Mouse (Mus musculus) forelimb bud, embryonic 11.5 days (tissue): Measurements from ENCODE around the gene Rhox3f.
"Not testable (repeated sequence)": the region's sequence is repeated elsewhere in the genome, so short reads cannot be mapped to it uniquely, and the experiment has no call there.

Experiments used
- DNase-seq: peaks from one replicate; pipeline ENCODE4 v3.0.0-alpha.2; 2012; ENCODE audit warnings: low read depth, low spot score

Rhox3f gene

DNA sequence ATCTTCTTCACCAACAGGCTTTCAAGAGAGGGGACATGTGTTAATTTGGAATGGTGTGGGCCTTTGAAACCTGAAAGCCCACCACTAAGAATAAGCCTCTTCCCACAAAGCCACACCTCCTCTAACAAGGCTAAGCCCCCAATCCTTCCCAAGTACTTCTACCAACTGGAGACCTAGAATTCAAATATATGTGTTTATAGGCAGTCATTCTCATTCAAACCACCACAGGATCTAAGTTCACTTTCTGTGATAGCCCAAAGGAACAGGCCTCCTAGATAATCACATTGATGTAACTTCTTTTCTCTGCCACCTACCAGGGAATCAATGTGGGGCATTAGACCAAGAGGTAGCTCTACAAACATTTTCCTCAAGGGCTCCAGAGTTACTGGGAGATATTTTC, at the start of gene Rhox3f:
TSS of gene Rhox3f (plus strand) at position 301 of the 400 bp plus-strand sequence.
- not testable (repeated sequence) for DNase-seq

DNA sequence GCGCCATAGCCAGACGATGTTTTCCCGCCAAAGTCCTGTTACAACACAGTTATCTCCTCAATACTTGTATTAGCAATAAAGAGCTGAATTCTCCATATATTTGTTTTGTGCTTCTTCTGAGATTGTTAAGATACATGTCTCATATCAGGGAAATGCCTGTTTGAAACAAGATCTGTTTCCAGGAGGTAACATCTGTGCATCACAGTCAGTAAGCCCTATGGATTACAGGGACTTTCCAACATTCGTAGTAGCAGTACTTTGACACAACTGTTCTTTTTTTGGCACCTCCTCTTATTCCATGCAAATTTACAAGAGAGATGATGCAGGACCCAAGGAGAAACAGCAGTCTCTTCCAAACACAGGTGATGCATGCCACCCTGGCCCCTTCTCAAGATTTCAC, 39.1 kb upstream of the Rhox3f start, which contains the start of gene Rhox3e:
TSS of gene Rhox3e (plus strand) at position 301 of the 400 bp plus-strand sequence.
- DNase-seq = not testable (repeated sequence)

DNA sequence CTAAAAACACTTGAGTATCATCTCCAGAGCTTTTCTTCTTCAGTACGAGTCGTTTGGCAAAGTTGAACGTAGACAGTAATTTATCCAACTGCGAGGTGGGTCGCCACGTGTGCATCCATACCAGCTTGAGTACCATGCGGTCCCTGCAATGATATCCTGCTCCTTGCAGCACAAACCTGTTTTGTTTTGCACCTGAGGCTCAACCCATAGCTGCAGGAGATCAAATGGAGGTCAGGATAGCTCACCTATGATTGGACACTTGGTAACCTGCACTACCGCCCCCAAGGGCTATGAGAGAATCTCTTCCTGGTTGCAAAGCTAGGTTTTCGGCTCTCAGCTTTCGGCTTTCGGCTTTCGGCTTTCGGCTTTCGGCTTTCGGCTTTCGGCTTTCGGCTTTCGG, 23.7 kb upstream of the Rhox3f start, which contains the start of gene Rhox4e:
TSS of gene Rhox4e (plus strand) at position 301 of the 400 bp plus-strand sequence.
- DNase-seq = not testable (repeated sequence)

DNA sequence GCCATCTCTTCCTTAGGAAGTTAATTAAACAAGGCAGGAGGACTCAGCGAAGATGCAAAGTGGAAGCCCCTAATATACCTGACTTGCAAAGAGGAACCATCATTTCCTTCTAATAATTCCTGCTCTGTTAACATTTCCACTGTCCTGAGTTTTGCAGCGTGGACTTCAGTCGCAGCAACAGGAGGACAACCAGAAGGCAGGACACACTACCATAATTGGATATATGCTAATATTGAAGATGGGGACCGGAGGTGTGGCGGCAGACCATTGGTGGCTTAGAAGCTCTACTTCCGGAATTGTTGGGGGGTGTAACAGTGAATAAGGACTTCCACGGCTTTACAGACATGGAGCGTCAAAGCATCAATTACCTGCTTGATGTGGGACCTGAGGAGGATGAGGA, 9.7 kb upstream of the Rhox3f start, which contains the start of gene Rhox2f:
TSS of gene Rhox2f (plus strand) at position 301 of the 400 bp plus-strand sequence.
- DNase-seq = not testable (repeated sequence)

DNA sequence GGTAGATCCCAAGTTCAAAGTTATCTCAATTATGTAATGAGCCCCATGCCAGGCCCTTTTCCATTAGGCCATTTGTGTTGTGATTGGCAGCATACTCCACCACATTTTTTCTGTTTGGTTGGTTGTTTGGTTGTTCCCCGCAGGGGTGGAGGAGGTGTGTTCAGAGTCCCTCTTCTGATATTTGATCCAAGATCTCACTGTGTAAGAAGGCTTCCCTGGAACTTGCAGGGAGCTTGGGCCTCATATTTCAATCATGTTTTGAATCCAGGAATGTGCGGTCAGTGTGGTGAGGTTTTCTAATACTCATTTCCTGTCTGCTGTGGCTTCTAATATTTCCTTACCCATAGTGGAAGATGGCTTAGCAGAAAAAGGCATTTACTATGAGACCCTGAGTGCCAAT, 8.2 kb upstream of the Rhox3f start:
- DNase-seq = peak; percentile 1

DNA sequence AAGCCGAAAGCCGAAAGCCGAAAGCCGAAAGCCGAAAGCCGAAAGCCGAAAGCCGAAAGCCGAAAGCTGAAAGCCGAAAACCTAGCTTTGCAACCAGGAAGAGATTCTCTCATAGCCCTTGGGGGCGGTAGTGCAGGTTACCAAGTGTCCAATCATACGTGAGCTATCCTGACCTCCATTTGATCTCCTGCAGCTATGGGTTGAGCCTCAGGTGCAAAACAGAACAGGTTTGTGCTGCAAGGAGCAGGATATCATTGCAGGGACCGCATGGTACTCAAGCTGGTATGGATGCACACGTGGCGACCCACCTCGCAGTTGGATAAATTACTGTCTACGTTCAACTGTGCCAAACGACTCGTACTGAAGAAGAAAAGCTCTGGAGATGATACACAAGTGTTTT, 26.8 kb downstream of the Rhox3f start, which contains the start of gene Rhox4f:
TSS of gene Rhox4f (minus strand) at position 101 of the 400 bp plus-strand sequence.
- not testable (repeated sequence) for DNase-seq

DNA sequence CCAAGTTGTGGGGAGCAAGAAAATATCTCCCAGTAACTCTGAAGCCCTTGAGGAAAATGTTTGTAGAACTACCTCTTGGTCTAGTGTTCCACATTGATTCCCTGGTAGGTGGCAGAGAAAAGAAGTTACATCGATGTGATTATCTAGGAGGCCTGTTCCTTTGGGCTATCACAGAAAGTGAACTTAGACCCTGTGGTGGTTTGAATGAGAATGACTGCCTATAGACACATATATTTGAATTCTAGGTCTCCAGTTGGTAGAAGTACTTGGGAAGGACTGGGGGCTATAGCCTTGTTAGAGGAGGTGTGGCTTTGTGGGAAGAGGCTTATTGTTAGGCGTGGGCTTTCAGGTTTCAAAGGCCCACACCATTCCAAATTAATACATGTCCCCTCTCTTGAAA, 47.7 kb downstream of the Rhox3f start, which contains the start of gene Rhox3g:
TSS of gene Rhox3g (minus strand) at position 101 of the 400 bp plus-strand sequence.
- DNase-seq = not testable (repeated sequence)
